Mouse (Mus musculus) urinary bladder, postnatal 25 days (tissue): ENCODE measurements around the gene Mcmbp.

Source experiments
- DNase-seq: peaks from one replicate; pipeline ENCODE4 v3.0.0; 2022; ENCODE audit warnings: low spot score

The Mcmbp gene

GRCm38 (mm10) chr7:128740334-128740733 lies at the start of gene Mcmbp:
Gene Mcmbp, minus strand, starts transcription at chr7:128740495.
- peak; percentile 97 for DNase-seq

- no peak for DNase-seq
Observed at GRCm38 (mm10) chr7:128790045-128790444, 49.8 kb upstream of the Mcmbp start.

GRCm38 (mm10) chr7:128781846-128782245 lies 41.6 kb upstream of the Mcmbp start:
- DNase-seq, result no peak

- peak; percentile 26 for DNase-seq
Observed at GRCm38 (mm10) chr7:128779305-128779704, 39.0 kb upstream of the Mcmbp start.

- DNase-seq, result no peak
Observed at GRCm38 (mm10) chr7:128777201-128777600, 36.9 kb upstream of the Mcmbp start.

GRCm38 (mm10) chr7:128766696-128767095 lies 26.4 kb upstream of the Mcmbp start:
- no peak for DNase-seq

- DNase-seq, result no peak
Observed at GRCm38 (mm10) chr7:128758948-128759347, 18.7 kb upstream of the Mcmbp start.

- no peak for DNase-seq
Observed at GRCm38 (mm10) chr7:128755396-128755795, 15.1 kb upstream of the Mcmbp start.

- DNase-seq, result no peak
Observed at GRCm38 (mm10) chr7:128752012-128752411, 11.7 kb upstream of the Mcmbp start.

GRCm38 (mm10) chr7:128750296-128750695 lies 10.0 kb upstream of the Mcmbp start:
- DNase-seq, result no peak

GRCm38 (mm10) chr7:128748758-128749157 lies 8.5 kb upstream of the Mcmbp start:
- peak; percentile 51 for DNase-seq

- DNase-seq, result no peak
Observed at GRCm38 (mm10) chr7:128746151-128746550, 5.9 kb upstream of the Mcmbp start.

- DNase-seq, result peak; percentile 96
Observed at GRCm38 (mm10) chr7:128744684-128745485, 4.6 kb upstream of the Mcmbp start, which contains the start of gene Sec23ip. Gene Sec23ip, plus strand, starts transcription at chr7:128744943.

GRCm38 (mm10) chr7:128743898-128744297 lies 3.6 kb upstream of the Mcmbp start:
- DNase-seq, result no peak

- peak; percentile 42 for DNase-seq
Observed at GRCm38 (mm10) chr7:128739462-128740277, 625 bp downstream of the Mcmbp start.

GRCm38 (mm10) chr7:128739116-128739461 lies 1.2 kb downstream of the Mcmbp start:
- DNase-seq, result no peak

- DNase-seq, result no peak
Observed at GRCm38 (mm10) chr7:128738041-128738440, 2.3 kb downstream of the Mcmbp start.

- DNase-seq, result no peak
Observed at GRCm38 (mm10) chr7:128731585-128731984, 8.7 kb downstream of the Mcmbp start.

- no peak for DNase-seq
Observed at GRCm38 (mm10) chr7:128728738-128729137, 11.6 kb downstream of the Mcmbp start.

- DNase-seq, result no peak
Observed at GRCm38 (mm10) chr7:128727701-128728100, 12.6 kb downstream of the Mcmbp start.

GRCm38 (mm10) chr7:128726999-128727398 lies 13.3 kb downstream of the Mcmbp start:
- DNase-seq, result no peak

- no peak for DNase-seq
Observed at GRCm38 (mm10) chr7:128725189-128725588, 15.1 kb downstream of the Mcmbp start.

GRCm38 (mm10) chr7:128724761-128725160 lies 15.5 kb downstream of the Mcmbp start:
- no peak for DNase-seq
